Mouse (Mus musculus) frontal cortex, postnatal 25 days (tissue): ENCODE data around the gene Zscan2.

ENCODE experiments used
- DNase-seq, 2 experiments: peaks; one replicate each; pipeline ENCODE4 v3.0.0; 2022; ENCODE audit warnings: low spot score in 2 of 2

Zscan2 gene

GRCm38 (mm10) chr7:80885666-80886065, 24.9 kb downstream of the Zscan2 start:
- no peak for DNase-seq

DNA sequence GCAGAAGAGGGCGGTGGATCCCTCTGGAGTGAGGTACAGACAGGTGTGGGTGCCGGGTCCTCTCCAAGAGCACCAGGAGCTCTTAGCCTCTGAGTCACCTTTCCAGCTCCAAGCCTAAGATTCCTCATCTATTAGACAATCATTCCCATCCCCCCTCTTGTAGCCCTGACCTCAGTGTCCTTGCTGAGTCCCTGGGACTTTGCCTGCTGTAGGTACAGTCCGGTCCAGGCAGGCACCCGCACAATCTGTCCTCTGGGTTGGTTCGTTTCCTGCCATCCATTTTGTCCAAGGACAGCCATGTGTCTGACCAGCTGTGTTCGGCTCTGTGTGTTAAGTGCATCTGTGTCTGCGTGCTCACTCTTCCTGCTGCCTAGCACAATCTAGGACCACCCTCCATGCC, 27.9 kb downstream of the Zscan2 start:
- no peak for DNase-seq

DNA sequence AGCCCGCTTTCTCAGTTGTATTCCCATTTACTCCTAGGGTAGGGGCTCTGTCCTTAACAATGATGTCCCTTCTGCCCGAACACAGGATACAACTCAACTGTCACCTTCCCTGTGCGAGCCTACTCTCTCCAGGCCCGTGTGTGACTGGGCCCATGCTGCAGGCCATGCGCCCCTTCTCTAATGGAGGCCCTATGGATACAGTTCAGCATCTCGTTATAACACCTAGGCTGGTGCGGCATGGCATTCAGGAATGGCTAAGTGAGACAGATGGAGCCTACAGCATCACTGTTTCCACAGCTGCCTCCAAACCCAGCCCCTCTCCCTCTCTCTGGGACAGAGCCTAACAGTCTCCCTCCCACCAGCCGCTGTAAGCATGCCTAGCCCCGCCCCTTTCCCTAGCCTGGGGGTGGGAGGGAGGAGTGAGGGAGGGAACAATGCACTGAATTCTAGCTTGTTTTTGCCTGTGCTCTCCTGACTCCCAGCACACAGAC, 28.3 kb downstream of the Zscan2 start:
- no peak for DNase-seq

GRCm38 (mm10) chr7:80889841-80890241, 29.1 kb downstream of the Zscan2 start:
- DNase-seq, result no peak

DNA sequence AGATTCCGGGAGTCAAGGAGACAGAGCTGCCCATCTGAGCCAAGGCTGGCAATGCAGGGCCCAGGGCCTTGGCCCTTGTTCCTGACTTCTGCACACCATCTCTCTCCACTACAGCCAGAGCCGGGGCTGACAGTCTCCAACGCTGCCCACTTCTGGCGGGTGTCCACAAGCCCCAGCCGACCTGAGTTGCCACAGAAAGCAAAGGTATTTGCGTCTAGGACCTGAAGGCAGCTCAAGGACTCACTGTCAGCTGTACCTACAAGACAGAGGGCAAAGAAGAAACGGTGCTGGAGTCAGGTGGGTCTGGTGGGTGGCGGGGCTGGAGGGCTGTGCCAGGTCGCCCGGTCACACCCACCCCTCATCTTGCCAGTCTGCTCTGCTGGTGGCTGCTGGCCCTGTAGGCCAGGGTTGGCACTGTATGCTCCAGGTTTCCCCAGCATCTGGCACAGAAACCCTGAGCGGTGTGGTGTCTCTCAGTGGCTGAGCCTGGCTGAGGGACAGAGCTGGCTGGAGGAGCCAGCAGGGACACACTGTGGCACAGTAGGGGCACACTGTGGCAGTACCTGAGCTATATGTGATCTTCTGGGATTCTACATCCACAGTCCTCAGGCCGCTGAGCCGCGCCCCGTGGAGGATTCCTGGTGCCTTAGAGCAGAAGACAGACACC, 32.5 kb downstream of the Zscan2 start:
- DNase-seq, result no peak

DNA sequence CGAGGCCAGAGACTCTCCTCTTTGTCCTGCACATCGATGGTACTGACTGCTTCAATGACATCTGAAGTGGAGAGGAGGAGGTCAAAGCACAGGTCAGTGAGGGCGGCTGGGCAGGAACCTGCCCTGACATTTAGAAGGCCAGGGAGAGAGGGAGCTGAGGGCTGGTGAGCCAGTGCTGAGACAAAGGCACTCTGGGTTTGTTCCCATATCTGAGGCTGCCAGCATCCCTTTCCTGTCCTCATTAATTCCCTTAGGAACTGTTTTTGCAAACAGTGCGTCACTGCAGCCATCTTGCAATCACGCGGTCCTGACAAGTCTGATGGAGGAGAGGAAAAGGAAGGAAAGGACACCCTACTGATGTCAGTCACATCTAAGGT, 33.0 kb downstream of the Zscan2 start:
- DNase-seq, result no peak

DNA sequence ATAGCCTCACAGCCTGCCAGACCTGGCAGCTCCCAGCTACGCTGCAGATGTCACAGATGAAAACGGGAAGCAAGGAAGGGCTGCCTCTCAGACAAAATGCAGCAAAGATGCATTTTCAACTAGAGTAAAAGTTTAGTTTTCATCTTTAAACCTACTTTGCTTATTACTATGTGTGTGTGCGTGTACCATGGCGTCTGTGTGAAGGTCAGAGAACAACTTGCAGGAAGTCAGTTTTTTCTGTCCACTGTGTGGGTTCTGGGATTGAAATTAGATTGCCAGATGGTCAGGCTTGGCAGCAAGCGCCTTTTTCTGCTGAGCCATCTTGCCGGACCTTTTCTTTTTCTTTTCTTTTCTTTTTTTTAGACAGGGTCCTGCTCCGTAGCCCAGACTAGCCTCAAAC, 33.5 kb downstream of the Zscan2 start:
- DNase-seq, result no peak

- DNase-seq, result no peak
Measured at GRCm38 (mm10) chr7:80894815-80895519, 34.2 kb downstream of the Zscan2 start.

DNA sequence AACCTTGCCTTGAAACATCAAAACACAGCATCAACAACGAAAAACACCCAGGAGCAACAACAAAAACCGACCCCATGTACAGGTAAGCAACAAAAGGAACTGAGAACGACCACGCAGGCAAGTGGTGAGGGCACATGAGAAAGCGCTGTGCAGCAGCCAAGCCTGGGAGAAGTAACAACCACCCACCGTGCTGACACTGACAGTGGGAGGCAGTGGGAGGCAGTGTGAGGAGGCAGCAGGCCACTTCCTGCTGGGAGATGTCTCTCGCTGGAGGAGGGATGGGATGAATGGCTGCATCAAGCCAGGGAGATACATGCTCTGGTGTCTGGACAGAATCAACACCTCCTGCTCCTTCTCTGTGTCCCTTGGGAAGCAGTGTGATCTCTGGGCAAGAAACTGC, 36.4 kb downstream of the Zscan2 start:
- no peak for DNase-seq

DNA sequence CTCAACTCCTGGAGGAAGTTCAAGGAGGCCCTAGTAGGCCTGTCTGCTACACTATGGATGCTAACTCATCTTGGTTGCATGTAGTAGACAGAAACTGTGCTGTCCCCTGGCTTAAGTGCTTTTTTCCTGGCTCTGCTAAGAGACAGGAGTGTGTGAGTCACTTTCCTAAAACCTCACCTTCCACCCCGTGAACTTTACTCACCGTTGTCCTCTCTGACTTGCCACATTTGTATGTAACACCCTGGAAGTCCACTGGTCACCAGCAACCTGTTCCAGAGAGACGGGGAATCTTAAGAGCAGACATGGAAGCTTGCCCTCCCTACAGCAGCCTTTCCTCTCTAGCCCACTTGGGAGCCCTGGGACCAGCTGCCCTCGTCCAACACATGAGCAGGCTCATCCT, 37.0 kb downstream of the Zscan2 start:
- DNase-seq, result no peak

GRCm38 (mm10) chr7:80900944-80901501, 40.3 kb downstream of the Zscan2 start, which contains the start of gene Wdr73:
Gene Wdr73 (minus strand): TSS chr7:80901269.
- DNase-seq, result peak; percentile 73 to 81

DNA sequence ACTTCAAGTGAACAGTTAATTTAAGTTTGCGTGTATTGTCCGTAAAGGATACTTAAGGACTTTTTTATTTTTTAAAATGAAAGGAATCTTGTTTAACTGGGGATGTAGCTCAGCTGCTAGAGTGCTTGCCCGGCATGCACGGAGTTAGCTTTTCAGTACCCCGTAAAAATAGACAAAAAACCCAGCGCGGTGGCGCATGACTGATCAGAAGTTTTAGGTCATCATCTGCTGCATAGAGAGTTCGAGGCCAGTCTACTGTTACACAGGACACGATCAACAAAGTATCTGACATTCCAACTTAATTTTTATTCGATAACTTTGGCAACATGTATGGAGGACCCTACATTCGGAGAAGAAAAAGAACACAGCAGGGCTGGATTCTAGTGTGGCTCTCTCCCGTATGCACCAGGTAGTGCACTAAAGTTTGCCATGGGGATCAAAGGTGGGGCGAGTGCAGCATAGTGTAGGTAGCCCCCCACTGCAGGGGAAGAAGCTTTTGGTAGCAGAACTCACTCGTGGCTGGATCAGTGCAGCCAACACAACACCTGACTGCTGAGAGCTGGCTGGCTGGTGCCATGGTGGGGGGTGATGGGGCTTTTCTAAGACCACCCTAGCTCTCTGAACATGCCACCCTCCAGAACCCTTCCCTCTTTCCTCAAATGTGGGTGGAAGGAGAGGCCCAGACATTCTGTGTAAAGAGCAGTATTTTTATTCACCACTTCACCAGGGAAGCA, 41.0 kb downstream of the Zscan2 start:
- no peak for DNase-seq

DNA sequence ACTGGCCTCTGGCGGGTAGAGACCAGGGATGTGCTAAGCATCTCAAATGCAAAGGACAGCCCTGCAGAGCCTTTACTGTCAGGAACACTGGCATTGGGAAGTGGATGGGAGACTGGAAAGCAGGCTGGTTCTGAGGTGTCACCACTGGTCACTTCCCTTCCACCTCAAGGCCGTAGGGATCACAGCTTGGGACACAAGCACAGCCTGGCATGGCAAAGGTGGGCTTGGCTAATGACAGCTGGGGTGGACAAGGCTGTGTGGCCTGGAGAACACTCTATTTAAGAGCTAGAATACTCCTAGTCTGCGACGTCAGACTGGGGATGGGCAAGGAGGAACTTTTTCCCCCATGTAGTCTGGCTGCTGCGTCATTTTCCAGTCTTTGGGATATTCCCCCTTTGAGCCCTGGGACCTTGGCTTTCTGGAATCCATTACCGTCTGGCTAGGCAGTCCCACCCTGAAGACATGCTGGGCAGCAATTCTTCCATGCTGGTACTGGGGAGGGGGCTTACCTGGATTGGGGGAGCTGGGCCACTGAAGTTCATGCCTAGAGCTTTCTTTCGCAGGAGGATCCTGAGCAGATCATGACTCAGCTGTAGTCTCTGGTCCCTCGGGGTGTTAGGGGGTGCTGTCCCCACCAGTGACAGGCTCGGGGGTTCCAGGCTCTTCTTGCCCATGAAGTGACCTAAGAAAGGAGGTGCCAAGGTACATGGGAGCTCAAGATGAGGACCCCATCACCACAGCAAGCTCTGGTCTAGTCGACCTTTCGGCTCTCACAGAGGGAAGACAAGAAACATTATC, 43.1 kb downstream of the Zscan2 start:
- no peak for DNase-seq

GRCm38 (mm10) chr7:80904921-80905515, 44.3 kb downstream of the Zscan2 start, which contains the start of gene Nmb:
Gene Nmb (minus strand): TSS chr7:80905076.
- peak; percentile 33 to 40 for DNase-seq

DNA sequence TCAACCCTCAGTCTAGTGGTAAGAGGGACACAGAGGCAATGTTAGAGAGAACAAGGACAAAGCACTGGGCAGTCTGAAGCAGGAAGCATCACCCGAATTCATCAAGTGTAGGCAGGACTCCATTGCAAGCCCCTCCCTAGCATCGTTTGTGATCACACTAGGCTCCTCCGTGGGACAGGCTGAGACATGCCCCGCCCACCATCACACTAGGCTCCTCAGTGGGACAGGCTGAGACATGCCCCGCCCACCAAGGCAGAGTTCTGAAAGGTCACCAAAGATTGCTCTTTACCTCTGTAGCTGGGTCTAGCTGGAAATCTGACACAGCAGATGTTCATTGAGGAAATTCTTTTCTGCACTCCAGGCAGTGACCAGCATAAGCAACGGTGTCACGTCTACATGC, 50.3 kb downstream of the Zscan2 start:
- DNase-seq, result no peak

DNA sequence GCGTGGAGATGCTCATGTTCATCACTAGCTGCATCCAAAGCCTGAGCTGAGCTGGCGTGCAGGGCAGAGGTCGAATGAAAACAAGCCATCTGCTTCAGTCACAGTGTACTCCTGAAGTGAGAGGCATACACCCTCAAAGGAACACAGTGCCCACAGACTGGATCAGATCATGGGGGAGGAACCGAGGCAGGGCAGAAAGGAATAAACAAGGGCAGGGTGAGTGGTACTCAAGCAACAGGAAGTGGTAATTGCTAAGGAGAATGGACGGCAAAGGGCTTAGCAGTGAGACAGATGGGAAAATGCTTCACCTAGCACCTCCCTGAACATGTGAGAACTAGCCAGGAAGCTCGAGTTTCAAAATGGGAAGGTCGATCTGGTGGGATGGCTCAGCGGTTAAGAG, 51.8 kb downstream of the Zscan2 start:
- no peak for DNase-seq

- DNase-seq, result no peak
Measured at GRCm38 (mm10) chr7:80917916-80918465, 57.3 kb downstream of the Zscan2 start.

- no peak for DNase-seq
Measured at GRCm38 (mm10) chr7:80918982-80919646, 58.4 kb downstream of the Zscan2 start.

- no peak for DNase-seq
Measured at GRCm38 (mm10) chr7:80919647-80920008, 58.9 kb downstream of the Zscan2 start.

GRCm38 (mm10) chr7:80923165-80923564, 62.4 kb downstream of the Zscan2 start:
- DNase-seq, result no peak
